Mouse (Mus musculus) ES-Bruce4 (cell line): ENCODE measurements around the gene Tmem120a.

ENCODE experiments used
- CTCF ChIP-seq: IDR thresholded peaks from one replicate; pipeline ENCODE4 v1.8.1; 2011; ENCODE audit warnings: low read depth, low read length
- POLR2A ChIP-seq: IDR thresholded peaks from one replicate; pipeline ENCODE4 v1.8.1; 2011; ENCODE audit warnings: low read length; ENCODE audit not compliant: insufficient read depth

DNA sequence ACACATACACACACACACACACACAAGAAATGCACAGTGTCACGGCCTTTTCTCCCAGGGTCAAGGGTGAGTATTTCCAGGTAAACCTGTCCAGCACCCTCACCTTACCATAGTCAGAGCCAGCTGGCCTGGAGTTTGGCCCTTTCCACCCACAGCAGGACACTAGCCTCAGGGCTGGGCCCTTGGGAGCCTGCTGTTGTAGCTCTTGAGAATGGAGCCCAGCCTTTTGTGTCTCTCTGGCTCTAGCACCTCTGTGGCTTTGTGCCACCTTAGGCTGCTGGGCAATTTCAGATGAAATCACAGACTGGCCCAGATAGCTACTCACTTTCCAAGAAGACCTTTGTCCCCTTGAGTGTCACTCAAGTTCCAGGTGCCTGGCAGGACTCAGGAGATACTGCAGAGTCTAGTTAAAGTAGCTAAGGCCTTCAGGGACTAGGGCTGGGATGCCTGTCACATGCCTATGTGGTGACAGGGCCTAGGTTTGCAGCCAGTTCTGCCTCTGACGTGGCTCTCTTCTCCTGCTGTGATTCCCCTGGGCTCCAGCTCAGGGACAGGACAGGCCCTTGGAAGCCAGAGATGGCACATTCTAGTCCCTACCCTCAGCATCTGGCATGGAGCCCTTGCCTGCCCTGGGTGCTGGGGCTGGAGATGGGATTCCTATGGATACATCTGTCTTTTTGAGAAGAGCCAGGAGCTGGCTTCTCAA is 17.5 kb downstream of the Tmem120a start:
- TF ChIP-seq CTCF (no peak), POLR2A (no peak)
